Mouse (Mus musculus) stomach, postnatal 0 days (tissue): ENCODE measurements around the gene Wdr89.

ENCODE experiments used
- CTCF ChIP-seq: IDR thresholded peaks from 2 replicates; pipeline ENCODE4 v1.5.1; 2016; ENCODE audit warnings: antibody characterized with exemption, low read depth, mild to moderate bottlenecking, moderate library complexity
- EP300 ChIP-seq: optimal IDR thresholded peaks from 2 replicates; pipeline ENCODE3; 2016; ENCODE audit warnings: antibody characterized with exemption

GRCm38 (mm10) chr12:75599490-75599889 lies 69.8 kb downstream of the Wdr89 start:
- TF ChIP-seq CTCF: no peak
- no peak for TF ChIP-seq EP300
